Mouse (Mus musculus): ENCODE results near the gene Stox2. TPM values are rescaled to one million over a fixed set of nuclear protein-coding genes. Genes with fewer than 3 reads are reported as not detected.

Gene Stox2
- polyA plus RNA-seq, 1 experiment from 2014 or later = 34.3 TPM

- ATAC-seq (ENCODE audit: low FRiP score) (peak; percentile 66), DNase-seq (ENCODE audit: low spot score, missing footprints) (peak; percentile 97)
- Histone ChIP-seq H3K4me1 (ENCODE audit: control insufficient read depth, insufficient read depth, low read length) (peaks cover 12% of the 10 kb centered on the region), H3K36me3 (ENCODE audit: control insufficient read depth, insufficient read depth, low read length) (no peaks in the 10 kb centered on the region), H3K9me3 (ENCODE audit: control insufficient read depth, low read length) (no peaks in the 10 kb centered on the region), H3K27ac (ENCODE audit: low read depth, low read length) (no peak overlapping the region), H3K9ac (ENCODE audit: low read length) (peak overlapping the region; percentile 54), H3K27me3 (ENCODE audit: control insufficient read depth, insufficient read depth, low read length) (peaks cover 65% of the 10 kb centered on the region), H3K4me3 (ENCODE audit: low read depth, low read length) (peak overlapping the region; percentile 59), H3K4me2 (peak overlapping the region; percentile 98)
- WGBS = under 1% methylated on average over 80 of the region's 81 CpGs
Observed at GRCm38 (mm10) chr8:47412696-47413523, 33.3 kb downstream of the Stox2 start.

DNA sequence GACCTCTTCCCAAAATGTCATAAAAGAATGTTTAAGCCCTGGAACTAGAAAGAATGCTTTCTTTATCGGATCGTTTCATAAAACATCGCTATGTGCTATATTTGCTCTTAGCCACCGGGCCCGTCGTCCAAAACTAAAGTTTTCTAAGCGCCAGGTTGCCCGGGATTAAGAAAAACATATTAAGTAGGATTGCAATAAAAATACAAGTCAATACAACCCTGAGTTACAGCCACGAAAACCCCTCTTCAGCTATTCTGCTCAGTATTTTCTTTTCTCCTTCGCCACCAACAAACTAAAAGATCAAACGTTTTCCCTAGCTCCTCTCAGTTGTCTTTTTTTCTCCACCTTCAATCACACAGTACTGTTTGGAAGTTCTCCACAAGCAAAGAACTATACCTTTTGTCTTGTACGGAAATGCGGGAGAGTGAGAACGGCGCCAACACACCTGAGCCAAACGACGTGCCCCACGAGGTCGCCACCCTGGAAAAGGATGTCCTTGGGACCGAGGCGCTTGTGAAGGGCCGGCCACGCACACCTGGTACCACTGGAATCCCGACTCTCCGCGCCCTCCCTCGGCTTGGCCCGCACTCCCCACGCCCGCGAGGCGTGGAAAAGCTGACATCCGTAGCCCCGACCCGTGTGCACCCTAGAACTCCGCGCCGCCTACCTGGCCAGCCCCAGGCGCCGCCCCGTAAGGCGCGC, 34.0 kb downstream of the Stox2 start:
- H3K27ac ChIP-seq (ENCODE audit: low read depth, low read length) = no peak overlapping the region
- H3K4me1 ChIP-seq (ENCODE audit: control insufficient read depth, insufficient read depth, low read length) = peaks cover 12% of the 10 kb centered on the region
- no peaks in the 10 kb centered on the region for H3K36me3 ChIP-seq (ENCODE audit: control insufficient read depth, insufficient read depth, low read length)
- peaks cover 65% of the 10 kb centered on the region for H3K27me3 ChIP-seq (ENCODE audit: control insufficient read depth, insufficient read depth, low read length)
- DNase-seq (ENCODE audit: low spot score, missing footprints) (peak; percentile 95), ATAC-seq (ENCODE audit: low FRiP score) (peak; percentile 41)
- H3K9ac ChIP-seq (ENCODE audit: low read length) = no peak overlapping the region
- peak overlapping the region; percentile 59 for H3K4me3 ChIP-seq (ENCODE audit: low read depth, low read length)
- under 1% methylated on average over 43 of the region's 43 CpGs for WGBS
- H3K9me3 ChIP-seq (ENCODE audit: control insufficient read depth, low read length) = no peaks in the 10 kb centered on the region
- H3K4me2 ChIP-seq = peak overlapping the region; percentile 98

- H3K4me2 ChIP-seq = no peak overlapping the region
- 4% methylated on average over 12 of the region's 12 CpGs for WGBS
- no peak overlapping the region for H3K9ac ChIP-seq (ENCODE audit: low read length)
- no peak overlapping the region for H3K27ac ChIP-seq (ENCODE audit: low read depth, low read length)
- peak; percentile 91 for DNase-seq (ENCODE audit: low spot score, missing footprints)
- peaks cover 65% of the 10 kb centered on the region for H3K27me3 ChIP-seq (ENCODE audit: control insufficient read depth, insufficient read depth, low read length)
- no peaks in the 10 kb centered on the region for H3K9me3 ChIP-seq (ENCODE audit: control insufficient read depth, low read length)
- H3K4me3 ChIP-seq (ENCODE audit: low read depth, low read length) = no peak overlapping the region
- peaks cover 12% of the 10 kb centered on the region for H3K4me1 ChIP-seq (ENCODE audit: control insufficient read depth, insufficient read depth, low read length)
- no peaks in the 10 kb centered on the region for H3K36me3 ChIP-seq (ENCODE audit: control insufficient read depth, insufficient read depth, low read length)
- no peak for ATAC-seq (ENCODE audit: low FRiP score)
Observed at GRCm38 (mm10) chr8:47411321-47411720, 34.8 kb downstream of the Stox2 start.

DNA sequence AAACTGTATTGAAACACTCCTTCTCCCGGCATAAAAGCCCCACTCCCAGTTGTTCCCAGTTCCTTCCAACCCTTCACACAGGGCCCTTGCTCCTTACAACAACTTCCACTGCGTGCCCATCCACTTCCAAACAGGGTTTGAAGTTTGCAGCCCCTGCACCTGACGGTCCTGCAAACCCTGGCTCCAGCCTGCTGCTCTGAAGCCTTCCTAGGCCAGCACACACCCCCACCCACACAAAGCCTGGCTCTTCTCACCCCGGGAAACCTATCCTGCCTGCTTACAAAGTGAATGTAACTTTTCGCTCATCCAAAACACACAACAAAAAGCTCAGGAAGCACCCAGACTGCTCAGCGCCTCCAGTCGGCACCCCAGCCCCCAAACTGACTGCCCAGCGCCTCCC, 37.1 kb downstream of the Stox2 start:
- WGBS = 6% methylated on average over 8 of the region's 8 CpGs
- Histone ChIP-seq H3K36me3 (ENCODE audit: control insufficient read depth, insufficient read depth, low read length) (no peaks in the 10 kb centered on the region), H3K27ac (ENCODE audit: low read depth, low read length) (no peak overlapping the region), H3K4me1 (ENCODE audit: control insufficient read depth, insufficient read depth, low read length) (peaks cover 12% of the 10 kb centered on the region), H3K4me2 (no peak overlapping the region), H3K27me3 (ENCODE audit: control insufficient read depth, insufficient read depth, low read length) (peaks cover 55% of the 10 kb centered on the region), H3K9ac (ENCODE audit: low read length) (no peak overlapping the region), H3K9me3 (ENCODE audit: control insufficient read depth, low read length) (no peaks in the 10 kb centered on the region), H3K4me3 (ENCODE audit: low read depth, low read length) (no peak overlapping the region)
- no peak for ATAC-seq (ENCODE audit: low FRiP score)
- DNase-seq (ENCODE audit: low spot score, missing footprints) = peak; percentile 90

DNA sequence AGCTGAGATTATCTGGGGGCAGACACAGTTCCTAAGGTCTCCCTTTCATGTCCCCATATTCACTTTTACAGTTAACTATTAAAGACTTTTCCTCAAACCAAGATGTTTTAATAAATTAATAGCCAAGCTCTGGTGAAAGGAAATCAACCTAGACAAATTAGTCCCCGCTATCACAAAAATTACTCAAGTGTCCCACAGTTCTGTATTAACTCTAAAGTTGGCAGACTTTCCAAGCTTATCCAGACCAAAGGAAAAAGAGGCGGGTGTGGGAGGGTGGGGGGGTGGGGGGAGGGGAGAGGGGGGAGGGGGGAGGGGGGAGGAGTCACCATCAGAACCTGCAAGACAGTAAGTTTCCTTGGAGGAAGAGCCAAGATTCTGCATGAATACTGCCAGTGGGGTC, 41.3 kb downstream of the Stox2 start:
- H3K27me3 ChIP-seq (ENCODE audit: control insufficient read depth, insufficient read depth, low read length) = peaks cover 16% of the 10 kb centered on the region
- DNase-seq (ENCODE audit: low spot score, missing footprints) = no peak
- 88% methylated on average over 1 of the region's 2 CpGs for WGBS
- no peak overlapping the region for H3K27ac ChIP-seq (ENCODE audit: low read depth, low read length)
- no peak overlapping the region for H3K4me3 ChIP-seq (ENCODE audit: low read depth, low read length)
- no peaks in the 10 kb centered on the region for H3K4me1 ChIP-seq (ENCODE audit: control insufficient read depth, insufficient read depth, low read length)
- H3K4me2 ChIP-seq = no peak overlapping the region
- ATAC-seq (ENCODE audit: low FRiP score) = no peak
- H3K36me3 ChIP-seq (ENCODE audit: control insufficient read depth, insufficient read depth, low read length) = no peaks in the 10 kb centered on the region
- no peak overlapping the region for H3K9ac ChIP-seq (ENCODE audit: low read length)
- H3K9me3 ChIP-seq (ENCODE audit: control insufficient read depth, low read length) = no peaks in the 10 kb centered on the region

GRCm38 (mm10) chr8:47392927-47393326, 53.2 kb downstream of the Stox2 start:
- H3K4me3 ChIP-seq (ENCODE audit: low read depth, low read length) = no peak overlapping the region
- DNase-seq (ENCODE audit: low spot score, missing footprints) (peak; percentile 87), ATAC-seq (ENCODE audit: low FRiP score) (no peak)
- H3K27me3 ChIP-seq (ENCODE audit: control insufficient read depth, insufficient read depth, low read length) = no peaks in the 10 kb centered on the region
- H3K4me2 ChIP-seq = no peak overlapping the region
- no peak overlapping the region for H3K9ac ChIP-seq (ENCODE audit: low read length)
- H3K9me3 ChIP-seq (ENCODE audit: control insufficient read depth, low read length) = no peaks in the 10 kb centered on the region
- no peaks in the 10 kb centered on the region for H3K4me1 ChIP-seq (ENCODE audit: control insufficient read depth, insufficient read depth, low read length)
- 65% methylated on average over 7 of the region's 7 CpGs for WGBS
- H3K27ac ChIP-seq (ENCODE audit: low read depth, low read length) = no peak overlapping the region
- no peaks in the 10 kb centered on the region for H3K36me3 ChIP-seq (ENCODE audit: control insufficient read depth, insufficient read depth, low read length)

- no peaks in the 10 kb centered on the region for H3K9me3 ChIP-seq (ENCODE audit: control insufficient read depth, low read length)
- no peak for DNase-seq (ENCODE audit: low spot score, missing footprints)
- WGBS = 85% methylated on average over 18 of the region's 18 CpGs
- no peak overlapping the region for H3K27ac ChIP-seq (ENCODE audit: low read depth, low read length)
- H3K4me1 ChIP-seq (ENCODE audit: control insufficient read depth, insufficient read depth, low read length) = no peaks in the 10 kb centered on the region
- no peaks in the 10 kb centered on the region for H3K36me3 ChIP-seq (ENCODE audit: control insufficient read depth, insufficient read depth, low read length)
- no peak overlapping the region for H3K4me2 ChIP-seq
- ATAC-seq (ENCODE audit: low FRiP score) = no peak
- no peak overlapping the region for H3K4me3 ChIP-seq (ENCODE audit: low read depth, low read length)
- H3K9ac ChIP-seq (ENCODE audit: low read length) = no peak overlapping the region
- no peaks in the 10 kb centered on the region for H3K27me3 ChIP-seq (ENCODE audit: control insufficient read depth, insufficient read depth, low read length)
Observed at GRCm38 (mm10) chr8:47392290-47392689, 53.9 kb downstream of the Stox2 start.

GRCm38 (mm10) chr8:47391844-47392243, 54.3 kb downstream of the Stox2 start:
- H3K36me3 ChIP-seq (ENCODE audit: control insufficient read depth, insufficient read depth, low read length) = no peaks in the 10 kb centered on the region
- no peak overlapping the region for H3K27ac ChIP-seq (ENCODE audit: low read depth, low read length)
- no peak overlapping the region for H3K9ac ChIP-seq (ENCODE audit: low read length)
- H3K4me1 ChIP-seq (ENCODE audit: control insufficient read depth, insufficient read depth, low read length) = no peaks in the 10 kb centered on the region
- no peak for DNase-seq (ENCODE audit: low spot score, missing footprints)
- no peaks in the 10 kb centered on the region for H3K9me3 ChIP-seq (ENCODE audit: control insufficient read depth, low read length)
- H3K27me3 ChIP-seq (ENCODE audit: control insufficient read depth, insufficient read depth, low read length) = no peaks in the 10 kb centered on the region
- no peak overlapping the region for H3K4me2 ChIP-seq
- 93% methylated on average over 10 of the region's 10 CpGs for WGBS
- no peak for ATAC-seq (ENCODE audit: low FRiP score)
- H3K4me3 ChIP-seq (ENCODE audit: low read depth, low read length) = no peak overlapping the region

- ATAC-seq (ENCODE audit: low FRiP score) = no peak
- H3K9me3 ChIP-seq (ENCODE audit: control insufficient read depth, low read length) = no peaks in the 10 kb centered on the region
- DNase-seq (ENCODE audit: low spot score, missing footprints) = peak; percentile 72
- H3K4me1 ChIP-seq (ENCODE audit: control insufficient read depth, insufficient read depth, low read length) = no peaks in the 10 kb centered on the region
- no peaks in the 10 kb centered on the region for H3K27me3 ChIP-seq (ENCODE audit: control insufficient read depth, insufficient read depth, low read length)
- H3K36me3 ChIP-seq (ENCODE audit: control insufficient read depth, insufficient read depth, low read length) = no peaks in the 10 kb centered on the region
- no peak overlapping the region for H3K9ac ChIP-seq (ENCODE audit: low read length)
- 92% methylated on average over 3 of the region's 3 CpGs for WGBS
- H3K4me3 ChIP-seq (ENCODE audit: low read depth, low read length) = no peak overlapping the region
- H3K4me2 ChIP-seq = no peak overlapping the region
- no peak overlapping the region for H3K27ac ChIP-seq (ENCODE audit: low read depth, low read length)
Observed at GRCm38 (mm10) chr8:47389430-47389829, 56.7 kb downstream of the Stox2 start.

All from midbrain, embryonic 11.5 days (tissue).